Mouse (Mus musculus): ENCODE measurements at regions not wholly inside any gene's neighbourhood (a gene's known extent, or its start where the extent isn't known, plus 50 kb on each side); places are given as distances from the start of the nearest gene placed in this dataset.

DNA sequence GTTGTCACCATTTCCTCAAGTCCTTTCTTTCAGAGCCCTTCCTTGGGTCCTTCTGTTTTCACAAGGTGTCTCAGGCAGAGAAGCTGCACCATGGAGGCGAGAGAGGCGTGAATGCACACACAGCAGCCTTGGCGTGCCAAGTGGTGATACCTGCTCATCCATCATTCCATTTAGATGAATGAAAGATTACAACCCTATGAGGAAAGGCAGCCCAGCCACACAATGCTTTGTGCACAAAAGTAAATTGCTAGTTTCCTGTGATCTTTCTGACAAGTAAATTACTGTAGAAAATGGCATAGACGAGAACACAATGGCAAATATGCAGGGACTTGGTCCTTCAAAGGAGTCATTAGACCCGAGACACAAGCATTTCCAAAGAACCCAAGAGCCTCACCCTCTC lies 101.4 kb downstream of the Rnd3 start:
- H3K9me3 ChIP-seq (replicated peaks; ENCODE audit: control insufficient read depth, low read length) = no peaks in the 10 kb centered on the region
- no peaks in the 10 kb centered on the region for H3K27me3 ChIP-seq (ENCODE audit: control insufficient read depth, insufficient read depth, low read length)
- peaks cover 5% of the 10 kb centered on the region; the same call in 1 of the 2 replicates for H3K4me1 ChIP-seq (ENCODE audit: control insufficient read depth, insufficient read depth)
- H3K4me3 ChIP-seq (ENCODE audit: low read depth, low read length) = no peak overlapping the region
- H3K27ac ChIP-seq (ENCODE audit: low read depth) = no peak overlapping the region
- H3K9ac ChIP-seq (replicated peaks; ENCODE audit: low read depth, low read length) = no peak overlapping the region
- no peak for DNase-seq (ENCODE audit: low spot score)
- no peaks in the 10 kb centered on the region for H3K36me3 ChIP-seq (replicated peaks; ENCODE audit: control insufficient read depth, insufficient read depth, low read length)
- H3K4me2 ChIP-seq (ENCODE audit: low read depth, low read length) = no peak overlapping the region
- TF ChIP-seq CTCF (IDR thresholded peaks at IDR 0.05; ENCODE audit: low read depth) = no peak
- TF ChIP-seq EP300 (IDR thresholded peaks at IDR 0.05; ENCODE audit: low read depth) = no peak
- ATAC-seq (ENCODE audit: insufficient read depth, low read depth) = no peak
- 84% methylated on average over 5 of the region's 5 CpGs for WGBS

DNA sequence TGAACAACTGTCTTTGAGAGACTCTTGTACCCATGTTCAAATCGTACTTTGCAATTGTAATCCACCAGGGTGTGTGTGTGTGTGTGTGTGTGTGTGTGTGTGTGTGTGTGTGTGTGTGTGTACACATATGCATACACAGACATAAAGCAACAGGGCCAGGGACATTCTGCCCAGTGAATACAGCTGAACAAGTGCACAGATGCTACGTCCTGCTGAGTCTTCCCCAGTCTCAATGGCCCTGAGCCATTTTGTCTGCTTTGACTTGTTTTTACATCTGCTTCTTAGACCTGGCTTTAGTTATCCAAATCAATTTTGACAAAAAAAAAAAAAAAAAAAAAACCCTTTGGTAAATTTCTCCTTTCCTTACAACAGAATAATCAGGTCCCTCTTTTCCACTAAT lies 103.3 kb downstream of the Rnd3 start:
- no peak for ATAC-seq (ENCODE audit: insufficient read depth, low read depth)

DNA sequence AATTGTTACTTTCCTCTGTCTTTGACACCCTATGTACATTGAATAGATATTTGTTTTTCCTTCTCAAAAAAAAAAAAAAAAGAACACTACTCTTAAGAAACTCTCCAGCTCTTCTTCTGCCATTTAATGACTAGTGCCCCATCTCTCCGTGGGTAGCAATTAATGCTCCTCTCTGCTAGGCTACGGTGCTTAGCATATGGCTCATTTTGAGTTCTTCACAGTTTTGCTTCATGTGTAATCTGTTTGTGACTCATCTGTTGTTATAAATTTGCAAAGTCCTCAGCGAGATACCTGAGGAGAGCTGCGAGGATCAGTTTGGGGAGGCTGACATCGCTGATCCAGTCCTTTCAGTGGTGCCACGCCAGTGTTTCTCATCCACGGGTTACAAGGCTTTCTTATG lies 107.8 kb downstream of the Rnd3 start:
- Histone ChIP-seq H3K27ac (ENCODE audit: low read depth) (no peak overlapping the region), H3K4me3 (ENCODE audit: low read depth, low read length) (no peak overlapping the region), H3K27me3 (ENCODE audit: control insufficient read depth, insufficient read depth, low read length) (no peaks in the 10 kb centered on the region), H3K9me3 (replicated peaks; ENCODE audit: control insufficient read depth, low read length) (no peaks in the 10 kb centered on the region), H3K4me1 (ENCODE audit: control insufficient read depth, insufficient read depth) (no peaks in the 10 kb centered on the region), H3K9ac (replicated peaks; ENCODE audit: low read depth, low read length) (no peak overlapping the region), H3K4me2 (ENCODE audit: low read depth, low read length) (no peak overlapping the region), H3K36me3 (replicated peaks; ENCODE audit: control insufficient read depth, insufficient read depth, low read length) (no peaks in the 10 kb centered on the region)
- TF ChIP-seq CTCF (IDR thresholded peaks at IDR 0.05; ENCODE audit: low read depth) (no peak), EP300 (IDR thresholded peaks at IDR 0.05; ENCODE audit: low read depth) (no peak)
- 63% methylated on average over 7 of the region's 7 CpGs for WGBS
- ATAC-seq (ENCODE audit: insufficient read depth, low read depth) = no peak
- DNase-seq (ENCODE audit: low spot score) = no peak

More for the DNA sequence above, 103.3 kb downstream of the Rnd3 start:
- no peak overlapping the region for H3K4me3 ChIP-seq (ENCODE audit: low read depth, low read length)
- H3K27ac ChIP-seq (ENCODE audit: low read depth) = no peak overlapping the region
- no peaks in the 10 kb centered on the region for H3K9me3 ChIP-seq (replicated peaks; ENCODE audit: control insufficient read depth, low read length)
- 88% methylated on average over 2 of the region's 2 CpGs for WGBS
- DNase-seq (ENCODE audit: low spot score) = no peak
- H3K36me3 ChIP-seq (replicated peaks; ENCODE audit: control insufficient read depth, insufficient read depth, low read length) = no peaks in the 10 kb centered on the region
- no peaks in the 10 kb centered on the region for H3K27me3 ChIP-seq (ENCODE audit: control insufficient read depth, insufficient read depth, low read length)
- peaks cover 5% of the 10 kb centered on the region; the same call in 1 of the 2 replicates for H3K4me1 ChIP-seq (ENCODE audit: control insufficient read depth, insufficient read depth)
- TF ChIP-seq EP300 (IDR thresholded peaks at IDR 0.05; ENCODE audit: low read depth) (no peak), CTCF (IDR thresholded peaks at IDR 0.05; ENCODE audit: low read depth) (no peak)
- no peak overlapping the region for H3K9ac ChIP-seq (replicated peaks; ENCODE audit: low read depth, low read length)
- no peak overlapping the region for H3K4me2 ChIP-seq (ENCODE audit: low read depth, low read length)

DNA sequence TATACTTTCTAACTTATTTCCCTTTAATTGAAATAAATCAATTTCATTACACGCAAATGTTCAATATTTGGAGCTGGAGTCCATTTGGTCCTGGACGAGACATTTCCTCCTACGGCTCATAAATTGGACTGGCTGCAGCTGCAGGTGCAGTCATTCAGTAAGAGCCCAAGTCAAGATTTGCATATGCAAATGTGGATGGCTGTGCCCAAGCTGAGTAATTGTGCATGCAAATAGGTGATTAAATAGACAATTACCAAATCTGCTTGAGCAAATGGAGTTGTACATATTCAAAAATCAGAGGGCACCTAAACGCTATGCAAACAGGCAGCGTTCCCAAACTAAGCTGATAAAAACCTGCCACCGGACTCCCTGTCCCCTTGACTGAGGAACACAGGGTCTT lies 110.2 kb downstream of the Rnd3 start:
- Histone ChIP-seq H3K27me3 (ENCODE audit: control insufficient read depth, insufficient read depth, low read length) (no peaks in the 10 kb centered on the region), H3K4me2 (ENCODE audit: low read depth, low read length) (peak overlapping the region; percentile 28; the same call in 1 of the 2 replicates), H3K27ac (ENCODE audit: low read depth) (no peak overlapping the region), H3K9ac (replicated peaks; ENCODE audit: low read depth, low read length) (no peak overlapping the region), H3K9me3 (replicated peaks; ENCODE audit: control insufficient read depth, low read length) (no peaks in the 10 kb centered on the region), H3K4me1 (ENCODE audit: control insufficient read depth, insufficient read depth) (no peaks in the 10 kb centered on the region), H3K4me3 (ENCODE audit: low read depth, low read length) (no peak overlapping the region), H3K36me3 (replicated peaks; ENCODE audit: control insufficient read depth, insufficient read depth, low read length) (no peaks in the 10 kb centered on the region)
- WGBS = 52% methylated on average over 6 of the region's 6 CpGs
- ATAC-seq (ENCODE audit: insufficient read depth, low read depth) (no peak), DNase-seq (ENCODE audit: low spot score) (no peak)
- TF ChIP-seq EP300 (IDR thresholded peaks at IDR 0.05; ENCODE audit: low read depth) (no peak), CTCF (IDR thresholded peaks at IDR 0.05; ENCODE audit: low read depth) (no peak)

DNA sequence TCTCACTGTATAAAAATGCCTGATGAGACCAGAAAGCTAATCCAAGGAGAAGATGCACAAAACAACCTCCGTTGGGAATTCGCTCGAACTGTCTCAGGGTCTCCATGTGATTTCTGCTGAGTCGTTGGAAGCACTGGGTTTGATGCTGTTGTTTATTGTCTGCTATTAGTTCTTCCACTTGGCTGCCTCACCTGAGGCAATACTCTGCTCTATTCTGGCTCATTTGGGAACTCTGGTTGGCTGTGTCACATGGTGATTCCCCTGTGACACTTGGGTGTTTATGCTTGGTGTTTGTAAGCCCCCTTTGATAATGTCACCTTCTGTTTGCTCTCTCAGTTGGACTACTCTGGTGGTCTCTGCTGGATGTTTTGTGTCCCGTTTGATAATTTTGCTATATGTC lies 111.9 kb downstream of the Rnd3 start:
- WGBS = 78% methylated on average over 5 of the region's 5 CpGs

DNA sequence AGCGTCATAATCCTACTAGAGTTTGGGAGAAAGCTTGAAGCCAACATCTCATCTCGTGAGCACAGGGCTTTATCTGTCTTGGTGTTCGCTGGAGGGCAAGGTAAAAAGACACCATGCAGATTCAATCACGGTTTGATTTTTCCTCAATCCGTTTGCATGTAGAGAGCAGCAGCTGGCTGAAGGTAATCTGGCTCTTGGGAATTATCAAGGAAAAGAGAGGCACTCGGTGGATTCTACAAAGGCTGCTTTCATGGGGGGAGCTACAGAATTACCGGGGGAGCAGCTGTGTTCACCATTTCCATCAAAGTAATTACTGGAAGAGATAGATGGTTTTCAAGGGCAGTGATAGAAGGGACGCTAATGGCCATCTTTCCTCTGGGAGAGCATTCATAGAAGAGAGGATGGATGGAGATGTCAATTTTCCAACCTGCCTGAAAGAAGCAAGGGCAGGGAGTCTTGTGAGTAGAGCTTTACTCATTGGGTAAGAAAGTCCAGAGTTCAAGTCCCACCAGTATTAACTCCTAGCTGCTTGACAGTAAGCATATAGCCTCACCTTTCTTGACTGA lies 112.6 kb downstream of the Rnd3 start:
- ATAC-seq (ENCODE audit: insufficient read depth, low read depth) = no peak
- H3K27ac ChIP-seq (ENCODE audit: low read depth) = no peak overlapping the region
- no peaks in the 10 kb centered on the region for H3K27me3 ChIP-seq (ENCODE audit: control insufficient read depth, insufficient read depth, low read length)
- H3K9me3 ChIP-seq (replicated peaks; ENCODE audit: control insufficient read depth, low read length) = no peaks in the 10 kb centered on the region
- H3K36me3 ChIP-seq (replicated peaks; ENCODE audit: control insufficient read depth, insufficient read depth, low read length) = no peaks in the 10 kb centered on the region
- no peak overlapping the region for H3K9ac ChIP-seq (replicated peaks; ENCODE audit: low read depth, low read length)
- H3K4me1 ChIP-seq (ENCODE audit: control insufficient read depth, insufficient read depth) = no peaks in the 10 kb centered on the region
- no peak for TF ChIP-seq CTCF (IDR thresholded peaks at IDR 0.05; ENCODE audit: low read depth)
- no peak for TF ChIP-seq EP300 (IDR thresholded peaks at IDR 0.05; ENCODE audit: low read depth)
- no peak overlapping the region for H3K4me3 ChIP-seq (ENCODE audit: low read depth, low read length)
- WGBS = 68% methylated on average over 8 of the region's 8 CpGs
- H3K4me2 ChIP-seq (ENCODE audit: low read depth, low read length) = no peak overlapping the region
- no peak for DNase-seq (ENCODE audit: low spot score)

More for the DNA sequence above, 111.9 kb downstream of the Rnd3 start:
- ATAC-seq (ENCODE audit: insufficient read depth, low read depth) (no peak), DNase-seq (ENCODE audit: low spot score) (no peak)
- no peak overlapping the region for H3K4me2 ChIP-seq (ENCODE audit: low read depth, low read length)
- no peak overlapping the region for H3K9ac ChIP-seq (replicated peaks; ENCODE audit: low read depth, low read length)
- no peaks in the 10 kb centered on the region for H3K36me3 ChIP-seq (replicated peaks; ENCODE audit: control insufficient read depth, insufficient read depth, low read length)
- H3K27ac ChIP-seq (ENCODE audit: low read depth) = no peak overlapping the region
- H3K27me3 ChIP-seq (ENCODE audit: control insufficient read depth, insufficient read depth, low read length) = no peaks in the 10 kb centered on the region
- TF ChIP-seq EP300 (IDR thresholded peaks at IDR 0.05; ENCODE audit: low read depth) (no peak), CTCF (IDR thresholded peaks at IDR 0.05; ENCODE audit: low read depth) (no peak)
- H3K4me1 ChIP-seq (ENCODE audit: control insufficient read depth, insufficient read depth) = no peaks in the 10 kb centered on the region
- H3K4me3 ChIP-seq (ENCODE audit: low read depth, low read length) = no peak overlapping the region
- H3K9me3 ChIP-seq (replicated peaks; ENCODE audit: control insufficient read depth, low read length) = no peaks in the 10 kb centered on the region
